In the genomic region with DNA sequence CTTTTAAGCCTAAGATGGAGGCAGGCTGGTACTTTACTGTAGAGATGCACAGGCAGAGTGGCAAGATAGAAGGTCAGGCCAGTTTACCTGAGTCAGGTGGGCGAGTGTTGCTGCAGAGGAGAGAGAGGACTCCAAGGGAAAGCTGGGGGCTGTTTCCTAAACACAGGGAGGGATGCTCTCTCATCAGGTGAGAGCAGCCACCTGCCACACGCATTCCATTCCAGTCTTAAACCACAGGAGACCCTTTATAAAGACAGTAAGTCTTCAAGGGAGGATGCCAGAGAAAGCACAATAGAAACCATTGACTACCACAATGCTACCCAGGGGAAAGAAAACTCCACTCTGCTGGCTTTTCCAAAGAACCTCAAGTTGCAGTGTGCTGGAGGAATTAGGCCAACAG, we compare ENCODE assay signal across 26 mouse cellular contexts. TPM values are rescaled to one million over a fixed set of nuclear protein-coding genes. Genes with fewer than 3 reads are reported as not detected.
DNase-seq lines count a peak whose midpoint lies in the region; ATAC-seq and TF ChIP-seq lines count a peak whose summit lies in the region.
"Had no signal": no experiment of that assay in that cellular context is flagged by ENCODE, and none has a peak within 500 bp of the region (broad histone marks: within the 10 kb centered on the region; RNA-seq: fewer than 3 reads in every experiment).

No protein-coding gene starts in this region.

- TF ChIP-seq CTCF in hindbrain, postnatal 0 days (IDR thresholded peaks at IDR 0.05; ENCODE audit: low read depth), result no peak
- no peak for TF ChIP-seq CTCF in gastrocnemius, adult 2 months (IDR thresholded peaks at IDR 0.05)

- intact Hi-C loops in gastrocnemius, adult 2 months (cut with DNase I), result no loop called here

- H3K27ac ChIP-seq in hindbrain, embryonic 14.5 days, result peak overlapping the region; percentile 38; the same call in 1 of the 2 replicates
- H3K27ac ChIP-seq in hindbrain, postnatal 0 days, result no peak overlapping the region
- H3K27ac ChIP-seq in neural tube, embryonic 14.5 days (ENCODE audit: low read depth, low read length), result peak overlapping the region; percentile 55; the same call in 1 of the 2 replicates
- H3K27ac ChIP-seq in gastrocnemius, adult 2 months, result no peak overlapping the region
- H3K27ac ChIP-seq: embryonic facial prominence, embryonic 13.5 days; embryonic facial prominence, embryonic 15.5 days; forebrain, embryonic 10.5 days; forebrain, embryonic 12.5 days had no signal

- H3K9me3 ChIP-seq in hindbrain, embryonic 14.5 days (ENCODE audit: control insufficient read depth, low read length), result no peaks in the 10 kb centered on the region
- H3K9me3 ChIP-seq in hindbrain, postnatal 0 days (ENCODE audit: low read length), result no peaks in the 10 kb centered on the region
- no peaks in the 10 kb centered on the region for H3K9me3 ChIP-seq in neural tube, embryonic 14.5 days (ENCODE audit: control insufficient read depth, low read length)
- H3K9me3 ChIP-seq: embryonic facial prominence, embryonic 13.5 days; embryonic facial prominence, embryonic 15.5 days; forebrain, embryonic 10.5 days; forebrain, embryonic 12.5 days; G1E had no signal

- 38% methylated on average over 2 of the region's 2 CpGs for WGBS in hindbrain, embryonic 14.5 days
- 54% methylated on average over 2 of the region's 2 CpGs for WGBS in hindbrain, postnatal 0 days
- WGBS in neural tube, embryonic 14.5 days, result 31% methylated on average over 2 of the region's 2 CpGs

- 0 out of 2 replicates have a peak, but pooled peaks cover 7% of the 10 kb centered on the region for H3K4me1 ChIP-seq in hindbrain, embryonic 14.5 days (replicated peaks; ENCODE audit: control insufficient read depth, insufficient read depth, low read length)
- H3K4me1 ChIP-seq in hindbrain, postnatal 0 days (ENCODE audit: insufficient read depth, low read length), result no peaks in the 10 kb centered on the region
- no peaks in the 10 kb centered on the region for H3K4me1 ChIP-seq in neural tube, embryonic 14.5 days (ENCODE audit: control insufficient read depth, insufficient read depth, low read length)
- H3K4me1 ChIP-seq: embryonic facial prominence, embryonic 13.5 days; embryonic facial prominence, embryonic 15.5 days had no signal

- no peak overlapping the region for H3K9ac ChIP-seq in hindbrain, embryonic 14.5 days
- H3K9ac ChIP-seq in hindbrain, postnatal 0 days (replicated peaks; ENCODE audit: low read length), result no peak overlapping the region
- H3K9ac ChIP-seq in neural tube, embryonic 14.5 days (replicated peaks; ENCODE audit: low read depth, low read length), result no peak overlapping the region
- H3K9ac ChIP-seq: embryonic facial prominence, embryonic 13.5 days; embryonic facial prominence, embryonic 15.5 days; forebrain, embryonic 12.5 days had no signal

- H3K4me3 ChIP-seq in hindbrain, embryonic 14.5 days (replicated peaks; ENCODE audit: low read length), result no peak overlapping the region
- no peak overlapping the region for H3K4me3 ChIP-seq in hindbrain, postnatal 0 days (ENCODE audit: low read length)
- no peak overlapping the region for H3K4me3 ChIP-seq in neural tube, embryonic 14.5 days (ENCODE audit: low read depth, low read length)
- H3K4me3 ChIP-seq in gastrocnemius, adult 2 months, result no peak overlapping the region
- H3K4me3 ChIP-seq: embryonic facial prominence, embryonic 13.5 days; embryonic facial prominence, embryonic 15.5 days; erythroblast, embryonic 14.5 days; forebrain, embryonic 10.5 days; forebrain, embryonic 12.5 days had no signal

- H3K27me3 ChIP-seq in hindbrain, embryonic 14.5 days (ENCODE audit: control insufficient read depth, insufficient read depth, low read length), result no peaks in the 10 kb centered on the region
- H3K27me3 ChIP-seq in hindbrain, postnatal 0 days (ENCODE audit: insufficient read depth, low read length), result no peaks in the 10 kb centered on the region
- no peaks in the 10 kb centered on the region for H3K27me3 ChIP-seq in neural tube, embryonic 14.5 days (ENCODE audit: control insufficient read depth, insufficient read depth, low read length)
- H3K27me3 ChIP-seq: embryonic facial prominence, embryonic 13.5 days; embryonic facial prominence, embryonic 15.5 days; forebrain, embryonic 12.5 days; Patski had no signal

- H3K4me2 ChIP-seq in hindbrain, embryonic 14.5 days (replicated peaks), result no peak overlapping the region
- no peak overlapping the region for H3K4me2 ChIP-seq in hindbrain, postnatal 0 days (ENCODE audit: low read depth, low read length)
- no peak overlapping the region for H3K4me2 ChIP-seq in neural tube, embryonic 14.5 days (ENCODE audit: low read depth, low read length)
- H3K4me2 ChIP-seq: embryonic facial prominence, embryonic 13.5 days; embryonic facial prominence, embryonic 15.5 days; forebrain, embryonic 12.5 days had no signal

- no peak for ATAC-seq in hindbrain, embryonic 14.5 days (ENCODE audit: low FRiP score)
- no peak for ATAC-seq in hindbrain, postnatal 0 days
- peak; percentile 28; the same call in 1 of the 2 replicates for ATAC-seq in neural tube, embryonic 14.5 days (ENCODE audit: low read depth)
- ATAC-seq: forebrain, embryonic 14.5 days; forebrain, embryonic 16.5 days; Patski had no signal

- H3K36me3 ChIP-seq in hindbrain, embryonic 14.5 days (replicated peaks; ENCODE audit: control insufficient read depth, insufficient read depth), result no peaks in the 10 kb centered on the region
- no peaks in the 10 kb centered on the region for H3K36me3 ChIP-seq in hindbrain, postnatal 0 days (ENCODE audit: insufficient read depth, low read length)
- H3K36me3 ChIP-seq in neural tube, embryonic 14.5 days (ENCODE audit: control insufficient read depth, insufficient read depth, low read length), result no peaks in the 10 kb centered on the region
- H3K36me3 ChIP-seq: embryonic facial prominence, embryonic 13.5 days; embryonic facial prominence, embryonic 15.5 days; forebrain, embryonic 10.5 days; forebrain, embryonic 12.5 days; G1E had no signal

- DNase-seq in hindbrain, embryonic 14.5 days (ENCODE audit: low spot score), result no peak
- DNase-seq in hindbrain, postnatal 0 days (ENCODE audit: low spot score), result no peak
- no peak for DNase-seq in neural tube, embryonic 10.5 days (ENCODE audit: extremely low spot score, low spot score)
- DNase-seq in R1 (ENCODE audit: low read depth, low spot score), result peak; percentile 56
- no peak for DNase-seq in right cerebral cortex, postnatal 36 days (ENCODE audit: low spot score in 2 of 2)
- no peak for DNase-seq in gastrocnemius, adult 2 months
- DNase-seq: adrenal gland, adult 2 months; adrenal gland, postnatal 10 days; adrenal gland, postnatal 25 days; cerebellum, adult 11 months; cerebellum, adult 18-20 months; cerebellum, adult 8-10 months; cerebellum, adult 9-11 months; cerebellum, postnatal 14 days; cerebellum, postnatal 36 days; embryo, embryonic 11 days had no signal

RNA-seq across cellular contexts. Expression of a gene that starts 58.3 kb away (rescaled TPM):
- 28.4 and 29.4 TPM in 2 replicates for polyA plus RNA-seq in hindbrain, embryonic 14.5 days (2014; fragmentation: Nextera tagmentation; extraction: Ambion mirVana)
- 30.1 and 32.4 TPM in 2 replicates for total RNA-seq in hindbrain, postnatal 0 days (2014; rRNA removed)
- 20.7 and 21.6 TPM in 2 replicates for polyA plus RNA-seq in hindbrain, postnatal 0 days (2015; fragmentation: Nextera tagmentation; extraction: Ambion mirVana)
- polyA plus RNA-seq in neural tube, embryonic 14.5 days (2014; fragmentation: Nextera tagmentation; extraction: Ambion mirVana), result 30.0 and 48.5 TPM in 2 replicates
- 1 to 10 TPM; 4.5 to 5.9 TPM for total RNA-seq in gastrocnemius, adult 2 months (2021)
- polyA plus RNA-seq: erythroblast, embryonic 14.5 days had no signal

Comparison
In these comparisons a context has a peak if more than half of its experiments do, and no peak if none do; other contexts are left out.
1. H3K27ac ChIP-seq: peak in hindbrain, embryonic 14.5 days (single experiment) and neural tube, embryonic 14.5 days (single experiment); none in hindbrain, postnatal 0 days (single experiment) and gastrocnemius, adult 2 months (single experiment).